Mouse (Mus musculus) kidney, postnatal 25 days (tissue): Measurements from ENCODE around the gene Tomm20.
"Not testable (repeated sequence)": the region's sequence is repeated elsewhere in the genome, so short reads cannot be mapped to it uniquely, and the experiment has no call there.

Experiments
- DNase-seq, 2 experiments: peaks; one replicate each; pipeline ENCODE4 v3.0.0; 2021; ENCODE audit warnings: mixed read lengths in 2 of 2

Gene Tomm20

DNA sequence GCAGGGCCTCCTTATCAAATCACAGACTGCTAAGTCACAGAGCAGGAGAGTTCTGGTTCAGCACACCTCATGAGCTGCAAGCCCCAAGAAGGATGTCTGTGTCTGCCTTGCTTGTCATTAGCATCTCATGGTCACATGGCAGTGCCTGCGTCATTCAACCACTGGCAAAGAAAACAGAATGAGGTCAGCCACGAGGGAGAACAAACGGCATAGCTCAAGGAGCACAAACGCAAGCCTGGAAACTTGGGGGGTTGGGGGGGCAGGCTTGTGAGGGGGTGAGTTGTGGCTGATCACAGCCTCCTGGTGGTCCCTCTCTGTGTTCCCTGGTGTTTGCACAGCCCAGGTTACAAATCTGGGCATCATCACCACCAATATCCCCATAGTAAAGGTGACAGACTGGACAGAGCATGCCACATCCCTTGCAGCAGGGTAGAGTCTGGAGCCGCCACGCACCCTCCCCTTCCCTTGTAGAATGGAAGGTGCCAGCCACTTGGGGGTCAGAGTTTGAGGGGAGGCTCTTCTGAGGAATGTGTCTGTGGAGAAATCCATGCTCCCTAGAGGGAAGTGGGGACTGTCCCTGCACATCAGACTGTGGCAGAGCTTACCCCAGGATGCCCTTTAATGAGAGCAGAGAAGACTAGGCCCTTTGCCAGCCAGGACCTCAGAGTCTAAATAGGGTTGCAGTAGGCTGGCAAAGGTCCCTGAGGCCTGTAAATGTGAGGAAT, 61.3 kb downstream of the Tomm20 start:
- peak; percentile 56 to 86 for DNase-seq

- DNase-seq = no peak
These were observed 61.9 kb downstream of the Tomm20 start for GRCm38 (mm10) chr8:126883752-126884151.

DNA sequence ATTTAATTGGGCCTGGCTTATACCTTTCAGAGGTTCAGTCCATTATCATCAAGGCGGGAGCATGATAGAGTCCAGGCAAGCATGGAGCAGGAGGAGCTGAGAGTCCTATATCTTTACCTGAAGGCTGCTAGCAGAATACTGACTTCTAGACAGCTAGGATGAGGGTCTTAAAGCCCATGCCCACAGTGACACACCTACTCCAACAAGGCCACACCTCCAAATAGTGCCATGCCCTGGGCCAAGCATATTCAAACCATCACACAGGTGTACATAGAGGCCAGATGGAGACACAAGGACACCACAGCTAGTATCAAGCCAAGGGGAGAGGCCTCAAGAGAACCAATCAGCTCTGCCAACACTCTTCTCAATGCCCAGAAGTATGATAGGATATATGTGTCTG, 63.1 kb downstream of the Tomm20 start:
- DNase-seq = not testable (repeated sequence)

DNA sequence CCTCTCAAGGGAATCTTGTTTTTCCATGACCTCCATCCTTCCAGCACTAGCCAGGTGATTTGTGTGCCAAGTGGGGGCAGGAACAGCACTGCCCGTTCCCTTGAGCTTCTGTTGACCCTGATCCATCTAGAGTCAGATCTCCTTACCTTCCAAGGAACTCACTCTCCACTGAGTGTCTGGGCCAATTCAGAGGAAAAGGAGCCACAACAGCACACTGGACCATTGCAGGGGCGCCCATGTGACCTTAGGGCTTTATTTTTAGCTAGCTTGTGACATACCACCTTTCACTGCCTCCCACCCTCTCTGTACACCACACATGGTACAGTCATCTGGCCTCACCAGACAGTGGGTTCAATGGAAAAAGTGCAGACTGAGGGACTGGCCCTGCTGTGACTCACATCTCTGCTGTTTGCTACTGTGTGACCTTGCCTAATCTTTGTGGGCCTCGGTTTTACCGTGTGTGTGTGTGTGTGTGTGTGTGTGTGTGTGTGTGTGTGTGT, 64.0 kb downstream of the Tomm20 start:
- DNase-seq = peak in 1 of 2 experiments; percentile 58
